Comparison of ENCODE assay signal across 11 mouse cellular contexts in genomic region chr2:52176537-52176936, GRCm38 (mm10).
DNase-seq lines count a peak whose midpoint lies in the region; ATAC-seq and TF ChIP-seq lines count a peak whose summit lies in the region.
"Had no signal": no experiment of that assay in that cellular context is flagged by ENCODE, and none has a peak within 500 bp of the region (broad histone marks: within the 10 kb centered on the region; RNA-seq: fewer than 3 reads in every experiment).

No protein-coding gene starts in this region.

- TF ChIP-seq CTCF in spleen, adult 2 months (IDR thresholded peaks at IDR 0.05; ENCODE audit: extremely low read depth, insufficient read depth, insufficient read length, insufficient replicate concordance), result no peak

- H3K4me1 ChIP-seq in spleen, adult 2 months (ENCODE audit: control insufficient read depth, insufficient read depth, insufficient read length), result peaks cover 7% of the 10 kb centered on the region; the same call in 1 of the 2 replicates
- H3K4me1 ChIP-seq: hindbrain, embryonic 15.5 days had no signal

- intact Hi-C loops in left cerebral cortex, postnatal 4 days (cut with DNase I), result no loop called here

- H3K27me3 ChIP-seq in spleen, adult 2 months (ENCODE audit: control insufficient read depth, insufficient read depth, low read length), result no peaks in the 10 kb centered on the region
- H3K27me3 ChIP-seq: embryonic facial prominence, embryonic 13.5 days; hindbrain, embryonic 15.5 days had no signal

- ATAC-seq in inflammation-experienced regulatory T-cells, adult 6 months, result no peak

- H3K27ac ChIP-seq in spleen, adult 2 months (ENCODE audit: insufficient read depth, low read length), result 0 out of 2 replicates have a peak overlapping the region, but pooled peaks have one; percentile 34
- H3K27ac ChIP-seq: embryonic facial prominence, embryonic 13.5 days; hindbrain, embryonic 15.5 days; macrophage had no signal

- no peaks in the 10 kb centered on the region for H3K36me3 ChIP-seq in spleen, adult 2 months (ENCODE audit: control insufficient read depth, insufficient read depth, low read length)
- H3K36me3 ChIP-seq: embryonic facial prominence, embryonic 13.5 days; hindbrain, embryonic 15.5 days had no signal

- WGBS in spleen, adult 2 months, result 35% methylated on average over 8 of the region's 8 CpGs

- no peak for TF ChIP-seq POLR2A in spleen, adult 2 months (IDR thresholded peaks at IDR 0.05; ENCODE audit: low read depth, low read length)

- peak; percentile 35 to 38 for DNase-seq in spleen, adult 2 months (ENCODE audit: low read depth in 1 of 2, low spot score in 2 of 2)
- DNase-seq in spleen, adult 12 weeks (ENCODE audit: low spot score), result no peak
- DNase-seq in frontal cortex, postnatal 25 days (ENCODE audit: low spot score in 2 of 2), result peak; percentile 35 to 55
- peak; percentile 67 for DNase-seq in left cerebral cortex, postnatal 4 days
- DNase-seq in kidney, postnatal 4 days, result no peak
- DNase-seq in adrenal gland, postnatal 14 days, result no peak
- DNase-seq in gastrocnemius, postnatal 4 days (ENCODE audit: low spot score in 2 of 2), result no peak

- no peak overlapping the region for H3K4me3 ChIP-seq in spleen, adult 2 months (ENCODE audit: extremely low read depth, insufficient read depth, insufficient read length)
- H3K4me3 ChIP-seq: embryonic facial prominence, embryonic 13.5 days; hindbrain, embryonic 15.5 days had no signal

Comparison
In these comparisons a context has a peak if more than half of its experiments do, and no peak if none do; other contexts are left out.
1. DNase-seq: peak in spleen, adult 2 months (2 of 2), frontal cortex, postnatal 25 days (2 of 2) and left cerebral cortex, postnatal 4 days (single experiment); none in spleen, adult 12 weeks (single experiment), kidney, postnatal 4 days (0 of 2), adrenal gland, postnatal 14 days (single experiment) and gastrocnemius, postnatal 4 days (0 of 2).